Mouse (Mus musculus): ENCODE results near the gene Adi1.

GRCm38 (mm10) chr12:28684674-28685073, 9.6 kb downstream of the Adi1 start:
- TF ChIP-seq POLR2A (IDR thresholded peaks at IDR 0.05; ENCODE audit: borderline replicate concordance, extremely low read depth, low read depth, low read length) (no peak), CTCF (IDR thresholded peaks at IDR 0.05; ENCODE audit: insufficient read depth, low read length) (no peak)

Data from lung, adult 2 months (tissue).